Mouse (Mus musculus): ENCODE measurements around the gene Gm20388. TPM values are rescaled to one million over a fixed set of nuclear protein-coding genes. Genes with fewer than 3 reads are reported as not detected.
"Not testable (repeated sequence)": the region's sequence is repeated elsewhere in the genome, so short reads cannot be mapped to it uniquely, and the experiment has no call there.

Gene Gm20388
- total RNA-seq, 1 experiment from 2014 or later: 35.7 TPM

- no peak for ATAC-seq (replicated peaks; ENCODE audit: low read depth, poor library complexity, severe bottlenecking)
Measured at GRCm38 (mm10) chr8:123387801-123388200, 3477.2 kb downstream of the Gm20388 start.

GRCm38 (mm10) chr8:123389026-123389425 is 3478.4 kb downstream of the Gm20388 start:
- ATAC-seq (replicated peaks; ENCODE audit: low read depth, poor library complexity, severe bottlenecking): no peak

GRCm38 (mm10) chr8:123398308-123398707 is 3487.7 kb downstream of the Gm20388 start:
- peak; percentile 52; the same call in 1 of the 2 replicates for ATAC-seq (replicated peaks; ENCODE audit: low read depth, poor library complexity, severe bottlenecking)

GRCm38 (mm10) chr8:123401936-123402335 is 3491.3 kb downstream of the Gm20388 start:
- no peak for ATAC-seq (replicated peaks; ENCODE audit: low read depth, poor library complexity, severe bottlenecking)

- ATAC-seq (replicated peaks; ENCODE audit: low read depth, poor library complexity, severe bottlenecking): no peak
Measured at GRCm38 (mm10) chr8:123402730-123403326, 3492.2 kb downstream of the Gm20388 start.

- ATAC-seq (replicated peaks; ENCODE audit: low read depth, poor library complexity, severe bottlenecking): no peak
Measured at GRCm38 (mm10) chr8:123404521-123404920, 3493.9 kb downstream of the Gm20388 start.

- peak; percentile 35 for ATAC-seq (replicated peaks; ENCODE audit: low read depth, poor library complexity, severe bottlenecking)
Measured at GRCm38 (mm10) chr8:123406786-123407185, 3496.1 kb downstream of the Gm20388 start, which contains the start of gene Mc1r. Gene Mc1r (plus strand): TSS chr8:123407107.

GRCm38 (mm10) chr8:123407612-123408011 is 3497.0 kb downstream of the Gm20388 start:
- ATAC-seq (replicated peaks; ENCODE audit: low read depth, poor library complexity, severe bottlenecking): no peak

- peak; percentile 62 for ATAC-seq (replicated peaks; ENCODE audit: low read depth, poor library complexity, severe bottlenecking)
Measured at GRCm38 (mm10) chr8:123408586-123409544, 3498.2 kb downstream of the Gm20388 start.

GRCm38 (mm10) chr8:123410049-123410587 is 3499.5 kb downstream of the Gm20388 start:
- ATAC-seq (replicated peaks; ENCODE audit: low read depth, poor library complexity, severe bottlenecking): no peak

GRCm38 (mm10) chr8:123410788-123411187 is 3500.1 kb downstream of the Gm20388 start:
- ATAC-seq (replicated peaks; ENCODE audit: low read depth, poor library complexity, severe bottlenecking): no peak

- peak; percentile 28 for ATAC-seq (replicated peaks; ENCODE audit: low read depth, poor library complexity, severe bottlenecking)
Measured at GRCm38 (mm10) chr8:123411246-123411645, 3500.6 kb downstream of the Gm20388 start, which contains the start of gene Tubb3. Gene Tubb3 (plus strand): TSS chr8:123411424.

GRCm38 (mm10) chr8:123411781-123412327 is 3501.2 kb downstream of the Gm20388 start:
- no peak for ATAC-seq (replicated peaks; ENCODE audit: low read depth, poor library complexity, severe bottlenecking)

- ATAC-seq (replicated peaks; ENCODE audit: low read depth, poor library complexity, severe bottlenecking): no peak
Measured at GRCm38 (mm10) chr8:123412560-123413170, 3502.0 kb downstream of the Gm20388 start.

- no peak for ATAC-seq (replicated peaks; ENCODE audit: low read depth, poor library complexity, severe bottlenecking)
Measured at GRCm38 (mm10) chr8:123414255-123414654, 3503.6 kb downstream of the Gm20388 start.

GRCm38 (mm10) chr8:123414997-123415696 is 3504.5 kb downstream of the Gm20388 start:
- ATAC-seq (replicated peaks; ENCODE audit: low read depth, poor library complexity, severe bottlenecking): not testable (repeated sequence)

GRCm38 (mm10) chr8:123415967-123416943 is 3505.6 kb downstream of the Gm20388 start:
- ATAC-seq (replicated peaks; ENCODE audit: low read depth, poor library complexity, severe bottlenecking): peak; percentile 42

GRCm38 (mm10) chr8:123416944-123417555 is 3506.4 kb downstream of the Gm20388 start:
- ATAC-seq (replicated peaks; ENCODE audit: low read depth, poor library complexity, severe bottlenecking): no peak

Measured in common myeloid progenitor, adult 5-6 weeks (primary cell).